Comparison of ENCODE assay signal across 14 mouse cellular contexts in genomic region chr9:123174356-123174755, GRCm38 (mm10).
DNase-seq lines count a peak whose midpoint lies in the region.
"Had no signal": no experiment of that assay in that cellular context is flagged by ENCODE, and none has a peak within 500 bp of the region (broad histone marks: within the 10 kb centered on the region; RNA-seq: fewer than 3 reads in every experiment).

No protein-coding gene starts in this region.

- peak; percentile 18 for DNase-seq in MN1 (ENCODE audit: low spot score)
- DNase-seq in Muller cell, postnatal 12 days (ENCODE audit: inconsistent ontology term), result peak; percentile 83
- DNase-seq in retina, postnatal 1 day, result peak; percentile 82
- DNase-seq in cerebellum, adult 11-12 months, result no peak
- no peak for DNase-seq in kidney, adult 9 months
- no peak for DNase-seq in cerebellum, adult 18-20 months
- DNase-seq: adrenal gland, postnatal 10 days; adrenal gland, postnatal 36 days; cerebellum, adult 11 months; cerebellum, adult 9-10 months; cerebellum, postnatal 14 days; forebrain, postnatal 0 days; gastrocnemius, adult 2 months; gastrocnemius, postnatal 14 days had no signal

Comparison
In these comparisons a context has a peak if more than half of its experiments do, and no peak if none do; other contexts are left out.
1. DNase-seq: peak in MN1 (single experiment), Muller cell, postnatal 12 days (single experiment) and retina, postnatal 1 day (single experiment); none in cerebellum, adult 11-12 months (single experiment), kidney, adult 9 months (single experiment) and cerebellum, adult 18-20 months (0 of 2).